Mouse (Mus musculus): ENCODE results near the gene Tas1r2. TPM values are rescaled to one million over a fixed set of nuclear protein-coding genes. Genes with fewer than 3 reads are reported as not detected.

Gene Tas1r2
- polyA plus RNA-seq, 1 experiment from 2014 or later = not detected

- Histone ChIP-seq H3K4me3 (ENCODE audit: low read depth, low read length) (peak overlapping the region; percentile 5; the same call in 1 of the 2 replicates), H3K36me3 (ENCODE audit: control insufficient read depth, insufficient read depth, low read length) (peaks cover 3% of the 10 kb centered on the region; the same call in 1 of the 2 replicates), H3K4me2 (ENCODE audit: low read depth, severe bottlenecking) (peak overlapping the region; percentile 40), H3K27me3 (ENCODE audit: control insufficient read depth, insufficient read depth, low read length) (peaks cover 18% of the 10 kb centered on the region), H3K27ac (replicated peaks; ENCODE audit: low read depth, low read length) (no peak overlapping the region), H3K4me1 (ENCODE audit: control insufficient read depth, insufficient read depth, low read length) (peaks cover 24% of the 10 kb centered on the region), H3K9me3 (ENCODE audit: control insufficient read depth, low read length) (no peaks in the 10 kb centered on the region), H3K9ac (ENCODE audit: low read length) (peak overlapping the region; percentile 38; the same call in 1 of the 2 replicates)
- 1% methylated on average over 30 of the region's 30 CpGs for whole genome bisulfite sequencing
- DNase-seq (ENCODE audit: low spot score) (peak; percentile 64), ATAC-seq (ENCODE audit: insufficient number of reproducible peaks, low FRiP score, low TSS enrichment, low read depth) (no peak)
These were observed 11.4 kb upstream of the Tas1r2 start for GRCm38 (mm10) chr4:139641829-139642425.

GRCm38 (mm10) chr4:139643972-139644371 is 9.4 kb upstream of the Tas1r2 start:
- ATAC-seq (ENCODE audit: insufficient number of reproducible peaks, low FRiP score, low TSS enrichment, low read depth) (no peak), DNase-seq (ENCODE audit: low spot score) (peak; percentile 92)
- H3K27ac ChIP-seq (replicated peaks; ENCODE audit: low read depth, low read length) = no peak overlapping the region
- no peak overlapping the region for H3K9ac ChIP-seq (ENCODE audit: low read length)
- H3K4me2 ChIP-seq (ENCODE audit: low read depth, severe bottlenecking) = no peak overlapping the region
- no peak overlapping the region for H3K4me3 ChIP-seq (ENCODE audit: low read depth, low read length)
- peaks cover 24% of the 10 kb centered on the region for H3K4me1 ChIP-seq (ENCODE audit: control insufficient read depth, insufficient read depth, low read length)
- peaks cover 3% of the 10 kb centered on the region; the same call in 1 of the 2 replicates for H3K36me3 ChIP-seq (ENCODE audit: control insufficient read depth, insufficient read depth, low read length)
- 15% methylated on average over 9 of the region's 9 CpGs for WGBS
- H3K9me3 ChIP-seq (ENCODE audit: control insufficient read depth, low read length) = no peaks in the 10 kb centered on the region
- H3K27me3 ChIP-seq (ENCODE audit: control insufficient read depth, insufficient read depth, low read length) = peaks cover 18% of the 10 kb centered on the region

GRCm38 (mm10) chr4:139646916-139647315 is 6.4 kb upstream of the Tas1r2 start:
- Histone ChIP-seq H3K4me3 (ENCODE audit: low read depth, low read length) (no peak overlapping the region), H3K27ac (replicated peaks; ENCODE audit: low read depth, low read length) (no peak overlapping the region), H3K9me3 (ENCODE audit: control insufficient read depth, low read length) (no peaks in the 10 kb centered on the region), H3K27me3 (ENCODE audit: control insufficient read depth, insufficient read depth, low read length) (peaks cover 9% of the 10 kb centered on the region), H3K4me2 (ENCODE audit: low read depth, severe bottlenecking) (no peak overlapping the region), H3K9ac (ENCODE audit: low read length) (no peak overlapping the region), H3K4me1 (ENCODE audit: control insufficient read depth, insufficient read depth, low read length) (peaks cover 5% of the 10 kb centered on the region), H3K36me3 (ENCODE audit: control insufficient read depth, insufficient read depth, low read length) (peaks cover 3% of the 10 kb centered on the region; the same call in 1 of the 2 replicates)
- ATAC-seq (ENCODE audit: insufficient number of reproducible peaks, low FRiP score, low TSS enrichment, low read depth) (no peak), DNase-seq (ENCODE audit: low spot score) (no peak)
- 87% methylated on average over 7 of the region's 7 CpGs for WGBS

- H3K27me3 ChIP-seq (ENCODE audit: control insufficient read depth, insufficient read depth, low read length) = no peaks in the 10 kb centered on the region
- 82% methylated on average over 15 of the region's 15 CpGs for WGBS
- no peak overlapping the region for H3K9ac ChIP-seq (ENCODE audit: low read length)
- H3K27ac ChIP-seq (replicated peaks; ENCODE audit: low read depth, low read length) = no peak overlapping the region
- DNase-seq (ENCODE audit: low spot score) (no peak), ATAC-seq (ENCODE audit: insufficient number of reproducible peaks, low FRiP score, low TSS enrichment, low read depth) (no peak)
- no peak overlapping the region for H3K4me3 ChIP-seq (ENCODE audit: low read depth, low read length)
- H3K9me3 ChIP-seq (ENCODE audit: control insufficient read depth, low read length) = no peaks in the 10 kb centered on the region
- H3K36me3 ChIP-seq (ENCODE audit: control insufficient read depth, insufficient read depth, low read length) = no peaks in the 10 kb centered on the region; the same call in 1 of the 2 replicates
- H3K4me1 ChIP-seq (ENCODE audit: control insufficient read depth, insufficient read depth, low read length) = no peaks in the 10 kb centered on the region
- no peak overlapping the region for H3K4me2 ChIP-seq (ENCODE audit: low read depth, severe bottlenecking)
These were observed 3.1 kb upstream of the Tas1r2 start for GRCm38 (mm10) chr4:139650086-139650743.

- ATAC-seq (ENCODE audit: insufficient number of reproducible peaks, low FRiP score, low TSS enrichment, low read depth) (no peak), DNase-seq (ENCODE audit: low spot score) (no peak)
- no peak overlapping the region for H3K27ac ChIP-seq (replicated peaks; ENCODE audit: low read depth, low read length)
- H3K36me3 ChIP-seq (ENCODE audit: control insufficient read depth, insufficient read depth, low read length) = no peaks in the 10 kb centered on the region
- no peak overlapping the region for H3K4me3 ChIP-seq (ENCODE audit: low read depth, low read length)
- H3K9me3 ChIP-seq (ENCODE audit: control insufficient read depth, low read length) = no peaks in the 10 kb centered on the region
- WGBS = 85% methylated on average over 11 of the region's 11 CpGs
- H3K9ac ChIP-seq (ENCODE audit: low read length) = no peak overlapping the region
- H3K4me1 ChIP-seq (ENCODE audit: control insufficient read depth, insufficient read depth, low read length) = no peaks in the 10 kb centered on the region
- no peak overlapping the region for H3K4me2 ChIP-seq (ENCODE audit: low read depth, severe bottlenecking)
- H3K27me3 ChIP-seq (ENCODE audit: control insufficient read depth, insufficient read depth, low read length) = no peaks in the 10 kb centered on the region
These were observed 2.4 kb upstream of the Tas1r2 start for GRCm38 (mm10) chr4:139650907-139651306.

GRCm38 (mm10) chr4:139661897-139662296 is 8.6 kb downstream of the Tas1r2 start:
- H3K9me3 ChIP-seq (ENCODE audit: control insufficient read depth, low read length) = no peaks in the 10 kb centered on the region
- ATAC-seq (ENCODE audit: insufficient number of reproducible peaks, low FRiP score, low TSS enrichment, low read depth) (no peak), DNase-seq (ENCODE audit: low spot score) (no peak)
- no peak overlapping the region for H3K4me2 ChIP-seq (ENCODE audit: low read depth, severe bottlenecking)
- no peak overlapping the region for H3K9ac ChIP-seq (ENCODE audit: low read length)
- no peak overlapping the region for H3K27ac ChIP-seq (replicated peaks; ENCODE audit: low read depth, low read length)
- no peaks in the 10 kb centered on the region for H3K4me1 ChIP-seq (ENCODE audit: control insufficient read depth, insufficient read depth, low read length)
- H3K27me3 ChIP-seq (ENCODE audit: control insufficient read depth, insufficient read depth, low read length) = no peaks in the 10 kb centered on the region
- no peak overlapping the region for H3K4me3 ChIP-seq (ENCODE audit: low read depth, low read length)
- WGBS = 91% methylated on average over 14 of the region's 14 CpGs
- H3K36me3 ChIP-seq (ENCODE audit: control insufficient read depth, insufficient read depth, low read length) = no peaks in the 10 kb centered on the region

- Histone ChIP-seq H3K9me3 (ENCODE audit: control insufficient read depth, low read length) (no peaks in the 10 kb centered on the region), H3K4me2 (ENCODE audit: low read depth, severe bottlenecking) (no peak overlapping the region), H3K27me3 (ENCODE audit: control insufficient read depth, insufficient read depth, low read length) (no peaks in the 10 kb centered on the region), H3K4me3 (ENCODE audit: low read depth, low read length) (no peak overlapping the region), H3K36me3 (ENCODE audit: control insufficient read depth, insufficient read depth, low read length) (no peaks in the 10 kb centered on the region), H3K9ac (ENCODE audit: low read length) (no peak overlapping the region), H3K4me1 (ENCODE audit: control insufficient read depth, insufficient read depth, low read length) (no peaks in the 10 kb centered on the region), H3K27ac (replicated peaks; ENCODE audit: low read depth, low read length) (no peak overlapping the region)
- 71% methylated on average over 6 of the region's 6 CpGs for WGBS
- no peak for DNase-seq (ENCODE audit: low spot score)
- ATAC-seq (ENCODE audit: insufficient number of reproducible peaks, low FRiP score, low TSS enrichment, low read depth) = no peak
These were observed 14.3 kb downstream of the Tas1r2 start for GRCm38 (mm10) chr4:139667632-139668031.

GRCm38 (mm10) chr4:139669847-139670246 is 16.5 kb downstream of the Tas1r2 start:
- Histone ChIP-seq H3K36me3 (ENCODE audit: control insufficient read depth, insufficient read depth, low read length) (no peaks in the 10 kb centered on the region), H3K4me3 (ENCODE audit: low read depth, low read length) (no peak overlapping the region), H3K4me2 (ENCODE audit: low read depth, severe bottlenecking) (no peak overlapping the region), H3K27me3 (ENCODE audit: control insufficient read depth, insufficient read depth, low read length) (no peaks in the 10 kb centered on the region), H3K9ac (ENCODE audit: low read length) (no peak overlapping the region), H3K27ac (replicated peaks; ENCODE audit: low read depth, low read length) (no peak overlapping the region), H3K9me3 (ENCODE audit: control insufficient read depth, low read length) (no peaks in the 10 kb centered on the region), H3K4me1 (ENCODE audit: control insufficient read depth, insufficient read depth, low read length) (no peaks in the 10 kb centered on the region)
- ATAC-seq (ENCODE audit: insufficient number of reproducible peaks, low FRiP score, low TSS enrichment, low read depth) = no peak
- DNase-seq (ENCODE audit: low spot score) = peak; percentile 81
- WGBS = 17% methylated on average over 6 of the region's 6 CpGs
